Mouse (Mus musculus) limb, embryonic 11.5 days (tissue): Measurements from ENCODE around the gene Tasp1. TPM values are rescaled to one million over a fixed set of nuclear protein-coding genes. Genes with fewer than 3 reads are reported as not detected.
"Not testable (repeated sequence)": the region's sequence is repeated elsewhere in the genome, so short reads cannot be mapped to it uniquely, and the experiment has no call there.

Experiments
- ATAC-seq: fragments of 200-750 bp; cut with Nextera tagmentation; 2 replicates; pipeline ENCODE4 v1.8.0; 2017; ENCODE audit warnings: low read depth; ENCODE audit not compliant: insufficient number of reproducible peaks, low FRiP score, low TSS enrichment
- DNase-seq: peaks from one replicate; pipeline ENCODE4 v3.0.0-alpha.2; 2015; ENCODE audit warnings: low spot score
- H3K27ac ChIP-seq: fragments of 300-500 bp; sonication (generic); replicated peaks from 2 replicates; pipeline ENCODE4 v1.5.1; 2014; ENCODE audit warnings: low read depth, mild to moderate bottlenecking, low read length
- H3K27me3 ChIP-seq: fragments of 300-500 bp; sonication (generic); 2 replicates; pipeline ENCODE4 v1.6.1; 2014; ENCODE audit warnings: mild to moderate bottlenecking, low read length, mixed read lengths; ENCODE audit not compliant: control insufficient read depth, insufficient read depth
- H3K36me3 ChIP-seq: fragments of 300-500 bp; sonication (generic); 2 replicates; pipeline ENCODE4 v1.6.1; 2014; ENCODE audit warnings: mild to moderate bottlenecking, low read length, moderate library complexity, mixed read lengths; ENCODE audit not compliant: control insufficient read depth, insufficient read depth
- H3K4me1 ChIP-seq: fragments of 300-500 bp; sonication (generic); 2 replicates; pipeline ENCODE4 v1.6.1; 2014; ENCODE audit warnings: low read length, mixed read lengths; ENCODE audit not compliant: control insufficient read depth, insufficient read depth
- H3K4me2 ChIP-seq: fragments of 300-500 bp; sonication (generic); 2 replicates; pipeline ENCODE4 v1.6.1; 2014; ENCODE audit warnings: low read depth, mild to moderate bottlenecking, moderate library complexity; ENCODE audit not compliant: severe bottlenecking
- H3K4me3 ChIP-seq: fragments of 300-500 bp; sonication (generic); 2 replicates; pipeline ENCODE4 v1.5.1; 2014; ENCODE audit warnings: low read depth, low read length
- H3K9ac ChIP-seq: fragments of 300-500 bp; sonication (generic); 2 replicates; pipeline ENCODE4 v1.6.1; 2014; ENCODE audit warnings: mild to moderate bottlenecking, low read length
- H3K9me3 ChIP-seq: fragments of 300-500 bp; sonication (generic); 2 replicates; pipeline ENCODE4 v1.6.1; 2016; ENCODE audit warnings: low read length; ENCODE audit not compliant: control insufficient read depth
- WGBS: fragments of 180-500 bp; shearing (Covaris S2); extraction: QIAGEN DNeasy Blood & Tissue Kit; methylation state at CpG from one replicate; pipeline ENCODE4 v1.1.7; 2014; 5-methylcytosine and 5-hydroxymethylcytosine counted together
- polyA plus RNA-seq: library from polyadenylated mRNA; unstranded; fragments of >200 nt; fragmentation: Nextera tagmentation; extraction: Ambion mirVana; gene quantifications from 2 replicates; pipeline ENCODE4 v1.2.1, GENCODE M21; 2014

Tasp1 gene
- polyA plus RNA-seq, 1 experiment from 2014 or later = 20.2 TPM

DNA sequence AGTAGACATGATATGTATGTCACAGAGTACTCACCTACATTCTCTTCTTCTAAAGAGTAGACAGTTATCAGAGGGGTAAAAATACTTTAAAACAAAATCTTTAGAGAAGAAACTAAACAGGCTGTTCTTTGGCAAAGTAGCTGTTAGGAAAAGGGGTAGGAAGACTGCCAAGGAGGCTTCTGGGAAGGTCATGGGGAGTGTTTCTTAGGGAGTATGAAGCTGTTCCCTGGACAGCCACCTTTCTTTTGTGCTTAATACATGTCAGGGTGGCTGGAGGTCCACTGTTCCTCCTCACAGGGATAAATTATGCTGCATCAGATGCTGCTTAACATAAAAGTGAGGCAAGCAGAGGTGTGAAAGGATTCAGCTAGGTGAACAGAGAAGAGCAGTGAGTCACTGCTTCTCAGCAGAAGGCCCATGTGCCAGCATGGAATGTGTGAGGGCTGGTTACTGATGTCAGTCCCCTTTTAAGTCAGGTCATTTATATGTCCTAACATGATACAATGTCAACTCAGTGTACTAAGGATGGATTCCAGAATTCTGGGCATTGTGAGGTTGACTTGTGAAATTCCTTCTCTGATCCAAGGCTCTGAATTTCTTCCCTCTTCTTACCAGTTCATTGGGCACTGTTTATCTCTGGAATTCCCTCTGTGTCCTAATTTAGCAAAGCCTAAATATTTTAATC, 175.1 kb downstream of the Tasp1 start:
- no peaks in the 10 kb centered on the region for H3K36me3 ChIP-seq
- H3K9ac ChIP-seq = no peak overlapping the region
- ATAC-seq (no peak), DNase-seq (no peak)
- no peak overlapping the region for H3K27ac ChIP-seq
- no peaks in the 10 kb centered on the region for H3K27me3 ChIP-seq
- no peaks in the 10 kb centered on the region for H3K4me1 ChIP-seq
- no peak overlapping the region for H3K4me3 ChIP-seq
- no peaks in the 10 kb centered on the region for H3K9me3 ChIP-seq
- no peak overlapping the region for H3K4me2 ChIP-seq

GRCm38 (mm10) chr2:139884264-139884637, 182.4 kb downstream of the Tasp1 start:
- no peak for DNase-seq
- Histone ChIP-seq H3K27ac (no peak overlapping the region), H3K9me3 (no peaks in the 10 kb centered on the region), H3K27me3 (no peaks in the 10 kb centered on the region), H3K4me2 (no peak overlapping the region), H3K9ac (no peak overlapping the region), H3K36me3 (no peaks in the 10 kb centered on the region), H3K4me3 (no peak overlapping the region), H3K4me1 (no peaks in the 10 kb centered on the region)
- ATAC-seq = no peak
- whole genome bisulfite sequencing = 73% methylated on average over 4 of the region's 4 CpGs

DNA sequence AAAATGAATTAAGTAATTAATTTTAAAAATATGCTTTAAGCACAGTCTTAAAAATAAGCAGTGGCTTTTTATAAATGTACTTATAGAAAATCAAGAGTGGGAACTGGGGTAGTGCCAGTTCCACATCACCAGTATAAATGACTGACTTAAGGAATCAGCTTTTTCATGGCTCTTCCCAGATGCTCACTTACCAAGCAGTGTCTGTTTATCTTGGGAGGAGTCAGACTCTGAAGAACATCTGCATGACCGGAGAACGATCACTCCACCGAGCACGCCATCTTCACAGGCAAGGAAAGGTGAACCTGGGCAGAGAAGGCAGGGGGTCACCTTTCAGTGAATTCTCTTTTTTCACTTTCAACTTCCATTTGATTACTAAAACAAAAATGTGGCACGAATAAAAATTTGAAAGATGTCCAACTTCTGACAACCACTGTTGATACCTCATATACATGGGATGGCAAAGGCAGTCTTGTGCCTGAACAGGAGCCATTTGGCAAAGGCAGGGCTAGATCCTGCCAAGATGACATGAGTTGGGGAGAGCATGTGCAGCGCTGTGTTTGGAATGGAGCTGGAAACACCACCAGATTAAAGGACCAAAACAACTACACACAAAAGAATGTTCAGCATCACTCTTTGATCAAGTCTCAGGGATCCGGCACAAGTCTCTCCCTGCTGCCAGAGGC, 182.9 kb downstream of the Tasp1 start:
- H3K9me3 ChIP-seq = no peaks in the 10 kb centered on the region
- no peaks in the 10 kb centered on the region for H3K4me1 ChIP-seq
- H3K27ac ChIP-seq = no peak overlapping the region
- no peak overlapping the region for H3K9ac ChIP-seq
- H3K4me2 ChIP-seq = no peak overlapping the region
- H3K4me3 ChIP-seq = no peak overlapping the region
- ATAC-seq (no peak), DNase-seq (no peak)
- 89% methylated on average over 7 of the region's 7 CpGs for WGBS
- no peaks in the 10 kb centered on the region for H3K36me3 ChIP-seq
- H3K27me3 ChIP-seq = no peaks in the 10 kb centered on the region

- Histone ChIP-seq H3K4me2 (no peak overlapping the region), H3K36me3 (no peaks in the 10 kb centered on the region), H3K27ac (no peak overlapping the region), H3K27me3 (no peaks in the 10 kb centered on the region), H3K9me3 (no peaks in the 10 kb centered on the region), H3K4me1 (peaks cover 2% of the 10 kb centered on the region; the same call in 1 of the 2 replicates), H3K9ac (no peak overlapping the region), H3K4me3 (no peak overlapping the region)
- ATAC-seq (no peak), DNase-seq (no peak)
- WGBS = 85% methylated on average over 7 of the region's 7 CpGs
Observed at GRCm38 (mm10) chr2:139878052-139878621, 188.5 kb downstream of the Tasp1 start.

DNA sequence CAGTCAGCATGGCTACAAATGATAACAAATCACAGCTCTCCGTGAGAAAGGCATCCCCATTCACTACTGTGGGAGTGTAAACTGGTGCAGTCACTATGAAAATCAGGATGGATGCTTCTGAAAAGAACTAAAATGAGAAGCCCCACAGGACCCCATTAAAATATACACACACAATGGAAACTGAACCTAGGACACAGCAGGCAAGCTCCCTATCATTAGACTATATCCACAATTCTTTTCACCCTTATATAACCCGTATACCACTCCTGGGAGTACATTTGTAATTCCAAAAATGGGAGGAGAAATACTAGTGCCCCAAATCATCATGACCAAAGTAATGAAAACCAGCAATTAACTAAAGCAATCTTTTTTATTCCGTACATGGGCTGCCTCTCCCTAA, 190.7 kb downstream of the Tasp1 start:
- ATAC-seq (no peak), DNase-seq (no peak)
- H3K27ac ChIP-seq = no peak overlapping the region
- no peaks in the 10 kb centered on the region for H3K27me3 ChIP-seq
- WGBS = 68% methylated on average over 3 of the region's 3 CpGs
- no peaks in the 10 kb centered on the region for H3K9me3 ChIP-seq
- no peaks in the 10 kb centered on the region for H3K36me3 ChIP-seq
- no peak overlapping the region for H3K4me3 ChIP-seq
- no peak overlapping the region for H3K9ac ChIP-seq
- no peak overlapping the region for H3K4me2 ChIP-seq
- H3K4me1 ChIP-seq = peaks cover 2% of the 10 kb centered on the region; the same call in 1 of the 2 replicates

- Histone ChIP-seq H3K9me3 (no peaks in the 10 kb centered on the region), H3K36me3 (no peaks in the 10 kb centered on the region), H3K9ac (no peak overlapping the region), H3K27me3 (no peaks in the 10 kb centered on the region), H3K4me2 (no peak overlapping the region), H3K27ac (no peak overlapping the region), H3K4me1 (peaks cover 2% of the 10 kb centered on the region; the same call in 1 of the 2 replicates), H3K4me3 (no peak overlapping the region)
- WGBS = 65% methylated on average over 3 of the region's 3 CpGs
- no peak for DNase-seq
- no peak for ATAC-seq
Observed at GRCm38 (mm10) chr2:139874173-139874572, 192.4 kb downstream of the Tasp1 start.

DNA sequence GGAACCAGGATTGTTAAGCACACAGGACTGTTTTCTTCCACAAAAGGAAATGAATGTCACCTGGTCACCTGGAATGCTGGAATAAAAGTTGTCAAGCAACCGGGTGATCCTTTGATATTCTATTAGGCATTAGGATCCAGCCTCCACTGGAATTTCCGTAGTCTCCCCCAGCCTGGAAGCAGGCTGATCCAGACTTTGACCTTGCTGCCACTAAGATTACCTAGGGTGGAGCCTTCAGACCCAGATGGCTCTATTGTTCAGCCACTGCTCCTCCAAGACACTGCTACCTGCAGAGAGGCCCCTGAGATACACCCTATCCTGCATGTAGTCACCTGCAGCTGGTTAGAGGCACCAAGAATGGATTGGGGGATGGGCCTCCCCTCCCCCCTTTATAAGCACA, 192.8 kb downstream of the Tasp1 start:
- Histone ChIP-seq H3K36me3 (no peaks in the 10 kb centered on the region), H3K9me3 (no peaks in the 10 kb centered on the region), H3K4me1 (peaks cover 2% of the 10 kb centered on the region; the same call in 1 of the 2 replicates), H3K27me3 (no peaks in the 10 kb centered on the region), H3K9ac (no peak overlapping the region), H3K27ac (no peak overlapping the region), H3K4me2 (no peak overlapping the region), H3K4me3 (no peak overlapping the region)
- no peak for DNase-seq
- WGBS = 47% methylated on average over 2 of the region's 2 CpGs
- no peak for ATAC-seq

- H3K27me3 ChIP-seq, H3K9ac ChIP-seq, H3K4me3 ChIP-seq, DNase-seq, ATAC-seq, H3K27ac ChIP-seq, H3K4me1 ChIP-seq, H3K9me3 ChIP-seq, H3K4me2 ChIP-seq, H3K36me3 ChIP-seq: not testable (repeated sequence)
- 91% methylated on average over 2 of the region's 2 CpGs for WGBS
Observed at GRCm38 (mm10) chr2:139869071-139869470, 197.5 kb downstream of the Tasp1 start.
